Mouse (Mus musculus) G1E (cell line): Measurements from ENCODE around the gene 4930435E12Rik.

Source experiments
- CTCF ChIP-seq: IDR thresholded peaks from 2 replicates; pipeline ENCODE4 v1.5.1; 2012; ENCODE audit warnings: low read depth, low read length, inconsistent platforms, mixed read lengths
- GATA1 ChIP-seq: IDR thresholded peaks from 2 replicates; pipeline ENCODE4 v1.6.1; 2012; ENCODE audit warnings: borderline replicate concordance, low read length, inconsistent platforms, mixed read lengths
- GATA2 ChIP-seq: IDR thresholded peaks from 2 replicates; pipeline ENCODE4 v1.6.1; 2012; ENCODE audit warnings: low read depth, low read length, inconsistent platforms, borderline replicate concordance

DNA sequence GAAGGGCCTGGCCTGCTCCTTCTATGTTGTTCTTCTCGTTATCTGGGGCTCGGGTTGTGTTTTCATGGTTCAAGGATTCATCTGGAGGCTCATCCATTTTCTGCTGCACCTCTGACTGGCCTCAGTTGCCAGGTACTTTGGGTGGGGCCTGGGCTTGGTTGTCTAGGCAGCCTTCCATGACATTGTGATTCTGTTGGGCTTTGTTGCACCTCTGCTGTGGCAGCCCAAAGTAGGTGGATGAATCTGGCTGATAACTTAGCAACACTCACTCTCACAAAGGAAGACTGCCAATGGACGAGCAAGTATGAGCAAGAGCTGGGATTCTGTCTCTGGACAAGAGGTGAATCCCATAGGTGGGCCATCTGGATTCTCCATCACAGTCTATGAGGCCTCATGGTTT, at the start of gene 4930435E12Rik:
- no peak for TF ChIP-seq CTCF
- TF ChIP-seq GATA1: no peak
- TF ChIP-seq GATA2: no peak
